Mouse (Mus musculus): ENCODE results near the gene Gpr84.

DNA sequence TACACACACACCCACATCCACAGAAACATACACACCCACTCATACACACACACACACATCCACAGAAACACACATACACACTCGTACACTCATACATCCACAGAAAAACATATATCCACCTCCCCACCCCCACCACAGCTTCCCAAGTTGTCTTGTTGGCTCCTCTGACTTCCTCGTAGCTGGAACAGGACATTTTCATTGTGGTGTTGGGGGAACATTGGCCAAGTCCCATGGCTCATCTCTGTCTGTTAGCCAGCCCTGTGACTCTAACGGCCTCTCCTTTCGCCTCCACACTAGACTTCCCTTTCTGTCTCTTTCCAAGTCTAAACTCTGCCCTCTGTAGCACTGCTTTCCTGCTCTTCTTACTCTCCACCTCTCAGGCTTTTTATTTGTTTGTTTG lies 47.4 kb upstream of the Gpr84 start:
- TF ChIP-seq CTCF (IDR thresholded peaks at IDR 0.05; ENCODE audit: insufficient read depth, low read length) (no peak), POLR2A (IDR thresholded peaks at IDR 0.05; ENCODE audit: borderline replicate concordance, extremely low read depth, low read depth, low read length) (no peak)
